Mouse (Mus musculus): ENCODE results near the gene Ctcfl.

DNA sequence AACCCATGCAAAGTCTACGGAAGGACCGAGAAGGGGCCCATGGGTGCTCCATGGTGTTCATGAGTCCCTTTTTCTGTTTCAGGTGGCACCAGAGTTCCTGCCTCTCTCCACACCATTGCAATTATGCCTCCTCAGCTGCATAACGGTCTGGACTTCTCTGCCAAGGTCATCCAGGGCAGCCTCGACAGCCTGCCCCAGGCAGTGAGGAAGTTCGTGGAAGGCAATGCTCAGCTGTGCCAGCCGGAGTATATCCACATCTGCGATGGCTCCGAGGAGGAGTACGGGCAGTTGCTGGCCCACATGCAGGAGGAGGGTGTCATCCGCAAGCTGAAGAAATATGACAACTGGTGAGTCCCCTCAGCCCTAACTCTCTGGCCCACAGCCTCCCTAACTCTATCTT lies 33.9 kb upstream of the Ctcfl start:
- TF ChIP-seq CTCF (IDR thresholded peaks at IDR 0.05; ENCODE audit: low read depth, low read length) (no peak), EP300 (IDR thresholded peaks at IDR 0.05; ENCODE audit: insufficient read depth, low read depth, low read length) (no peak)

Measured in ES-Bruce4 (cell line).